Mouse (Mus musculus): ENCODE results near the gene Gsn.

DNA sequence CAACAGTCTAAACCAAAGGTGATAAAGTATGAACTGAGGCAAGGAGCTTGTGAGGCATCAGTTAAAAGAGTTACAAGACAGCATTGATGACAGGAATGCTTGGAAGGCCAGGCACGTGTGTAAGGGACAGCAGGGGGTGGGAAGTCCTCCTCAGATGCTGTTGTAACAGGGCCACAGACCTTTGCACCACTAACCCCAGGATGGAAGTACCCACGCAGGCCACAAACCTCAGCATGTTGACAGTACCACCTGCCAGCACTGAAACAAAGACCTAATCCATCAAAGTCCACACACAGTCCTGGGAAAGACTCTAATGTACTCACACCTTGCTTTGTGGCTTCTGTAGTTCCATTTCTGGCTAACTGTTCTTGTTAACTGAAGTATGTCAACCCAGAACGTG lies 22.3 kb upstream of the Gsn start:
- TF ChIP-seq EP300 (IDR thresholded peaks at IDR 0.05; ENCODE audit: low read depth) = no peak
- TF ChIP-seq CTCF (IDR thresholded peaks at IDR 0.05; ENCODE audit: low read depth) = no peak

Data from heart, postnatal 0 days (tissue).